Comparison of ENCODE assay signal across 8 mouse cellular contexts in the genomic region with DNA sequence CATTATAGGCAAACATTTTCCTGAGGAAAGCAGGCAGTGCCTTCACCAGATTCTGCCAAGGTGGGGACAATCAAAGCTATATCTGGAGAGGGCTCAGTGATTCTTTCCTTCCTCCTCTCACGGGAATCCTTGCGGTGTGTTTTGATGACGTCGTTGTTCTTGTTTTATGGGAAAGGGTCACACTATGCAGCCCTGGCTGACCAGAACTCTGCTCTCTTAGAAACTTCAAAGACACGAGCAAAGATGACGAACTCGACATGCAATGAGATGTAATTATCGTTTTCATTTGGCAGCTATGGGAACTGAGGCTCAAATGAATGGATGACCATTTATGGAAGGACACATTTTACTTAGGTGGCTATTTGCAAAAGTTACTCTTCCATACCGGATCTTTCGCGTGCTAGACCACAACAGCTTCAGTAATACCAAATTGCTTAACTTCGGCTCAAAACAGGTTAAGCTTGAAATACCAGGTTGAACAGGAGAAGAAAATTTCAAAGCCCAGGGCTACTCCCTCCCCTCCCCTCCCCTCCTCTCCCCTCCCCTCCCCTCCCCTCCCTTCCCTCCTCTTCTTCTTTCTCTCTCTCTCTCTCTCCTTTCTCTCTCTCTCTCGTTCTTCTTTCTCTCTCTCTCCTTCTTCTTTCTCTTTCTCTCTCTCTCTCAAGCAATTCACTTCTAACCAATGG. TPM values are rescaled to one million over a fixed set of nuclear protein-coding genes. Genes with fewer than 3 reads are reported as not detected.
DNase-seq lines count a peak whose midpoint lies in the region; ATAC-seq and TF ChIP-seq lines count a peak whose summit lies in the region.

No protein-coding gene starts in this region.

- no peak for TF ChIP-seq POLR2A in limb, embryonic 14.5 days (IDR thresholded peaks at IDR 0.05; ENCODE audit: borderline replicate concordance, extremely low read depth, insufficient read depth, insufficient read length)

- intact Hi-C loops in heart, postnatal 25 days (cut with DNase I) = no loop called here
- intact Hi-C loops in left cerebral cortex, postnatal 4 days (cut with DNase I) = no loop called here

- H3K9ac ChIP-seq in heart, embryonic 13.5 days = peak overlapping the region; percentile 38
- no peak overlapping the region for H3K9ac ChIP-seq in limb, embryonic 14.5 days (ENCODE audit: low read depth, low read length, severe bottlenecking)

- WGBS in heart, embryonic 13.5 days = 20% methylated on average over 13 of the region's 13 CpGs
- 15% methylated on average over 13 of the region's 13 CpGs for WGBS in limb, embryonic 14.5 days

- peaks cover 17% of the 10 kb centered on the region for H3K4me1 ChIP-seq in heart, embryonic 13.5 days
- no peaks in the 10 kb centered on the region; the same call in 1 of the 2 replicates for H3K4me1 ChIP-seq in limb, embryonic 14.5 days (ENCODE audit: control insufficient read depth, insufficient read depth, low read length)

- H3K9me3 ChIP-seq in heart, embryonic 13.5 days = no peaks in the 10 kb centered on the region
- H3K9me3 ChIP-seq in limb, embryonic 14.5 days (ENCODE audit: control insufficient read depth, low read length) = no peaks in the 10 kb centered on the region

- DNase-seq in heart, postnatal 25 days (ENCODE audit: low spot score) = no peak
- peak; percentile 13 for DNase-seq in thymus, postnatal 4 days
- DNase-seq in thymus, postnatal 0 days (ENCODE audit: low spot score) = no peak
- no peak for DNase-seq in limb, embryonic 14.5 days (ENCODE audit: low spot score)
- no peak for DNase-seq in left cerebral cortex, postnatal 4 days
- DNase-seq in embryo, embryonic 11 days = no peak

- ATAC-seq in heart, embryonic 13.5 days (ENCODE audit: extremely low read depth, insufficient number of reproducible peaks, low FRiP score, low TSS enrichment) = no peak
- ATAC-seq in limb, embryonic 14.5 days (ENCODE audit: low FRiP score, low read depth) = no peak
- no peak for ATAC-seq in CD4-positive, CD25-positive, alpha-beta regulatory T cell, adult 4 months

- no peaks in the 10 kb centered on the region for H3K27me3 ChIP-seq in heart, embryonic 13.5 days (replicated peaks)
- H3K27me3 ChIP-seq in limb, embryonic 14.5 days (ENCODE audit: control insufficient read depth, insufficient read depth, low read length) = no peaks in the 10 kb centered on the region

- peaks cover 25% of the 10 kb centered on the region for H3K36me3 ChIP-seq in heart, embryonic 13.5 days
- peaks cover 20% of the 10 kb centered on the region for H3K36me3 ChIP-seq in limb, embryonic 14.5 days (ENCODE audit: control insufficient read depth, insufficient read depth, low read length)

- no peak overlapping the region for H3K27ac ChIP-seq in heart, embryonic 13.5 days (replicated peaks)
- H3K27ac ChIP-seq in limb, embryonic 14.5 days (replicated peaks; ENCODE audit: low read depth, low read length) = no peak overlapping the region

- H3K4me2 ChIP-seq in heart, embryonic 13.5 days = peak overlapping the region; percentile 67
- peak overlapping the region; percentile 35 for H3K4me2 ChIP-seq in limb, embryonic 14.5 days (replicated peaks; ENCODE audit: low read depth, low read length, severe bottlenecking)

- peak overlapping the region; percentile 45 for H3K4me3 ChIP-seq in heart, embryonic 13.5 days
- H3K4me3 ChIP-seq in limb, embryonic 14.5 days (replicated peaks; ENCODE audit: low read length) = peak overlapping the region; percentile 13

RNA-seq across cellular contexts. Expression of gene Pdik1l, which starts 14.8 kb away (rescaled TPM):
- polyA plus RNA-seq in heart, embryonic 13.5 days (2015; fragmentation: Nextera tagmentation; extraction: Ambion mirVana) = 13.4 and 13.5 TPM in 2 replicates
- total RNA-seq in heart, postnatal 25 days (2021) = 1 to 10 TPM; 5.8 to 8.4 TPM
- 18.3 and 21.9 TPM in 2 replicates for polyA plus RNA-seq in thymus, postnatal 0 days (2015; fragmentation: Nextera tagmentation; extraction: Ambion mirVana)
- polyA plus RNA-seq in limb, embryonic 14.5 days (2012; rRNA removed) = 8.9 and 9.6 TPM in 2 replicates
- polyA plus RNA-seq in limb, embryonic 14.5 days (2014; fragmentation: Nextera tagmentation; extraction: Ambion mirVana) = 18.4 and 20.5 TPM in 2 replicates
- 10 to 100 TPM; 20.7 to 24.2 TPM for polyA plus RNA-seq in CD4-positive, CD25-positive, alpha-beta regulatory T cell, adult 4 months (2017; shearing (Covaris generic))
- 10 to 100 TPM; 36.9 to 39.7 TPM for total RNA-seq in left cerebral cortex, postnatal 4 days (2021)

RNA-seq across cellular contexts. Expression of gene Grrp1, which starts 19.0 kb away (rescaled TPM):
- polyA plus RNA-seq in heart, embryonic 13.5 days (2015; fragmentation: Nextera tagmentation; extraction: Ambion mirVana) = 4.3 and 5.0 TPM in 2 replicates
- 1 to 10 TPM; 6.0 to 7.6 TPM for total RNA-seq in heart, postnatal 25 days (2021)
- polyA plus RNA-seq in thymus, postnatal 0 days (2015; fragmentation: Nextera tagmentation; extraction: Ambion mirVana) = 3.5 and 4.4 TPM in 2 replicates
- polyA plus RNA-seq in limb, embryonic 14.5 days (2012; rRNA removed) = 9.7 and 13.1 TPM in 2 replicates
- polyA plus RNA-seq in limb, embryonic 14.5 days (2014; fragmentation: Nextera tagmentation; extraction: Ambion mirVana) = 5.2 and 5.4 TPM in 2 replicates
- polyA plus RNA-seq in CD4-positive, CD25-positive, alpha-beta regulatory T cell, adult 4 months (2017; shearing (Covaris generic)) = not detected
- total RNA-seq in left cerebral cortex, postnatal 4 days (2021) = 1 to 10 TPM; 7.5 to 8.4 TPM

RNA-seq across cellular contexts. Expression of gene Gm30191, which starts 26.1 kb away (rescaled TPM):
- not detected in 2 replicates for polyA plus RNA-seq in heart, embryonic 13.5 days (2015; fragmentation: Nextera tagmentation; extraction: Ambion mirVana)
- total RNA-seq in heart, postnatal 25 days (2021) = not detected
- polyA plus RNA-seq in thymus, postnatal 0 days (2015; fragmentation: Nextera tagmentation; extraction: Ambion mirVana) = 0.22 TPM in 1 of 2 replicates, not detected in the other
- polyA plus RNA-seq in limb, embryonic 14.5 days (2012; rRNA removed) = not detected in 2 replicates
- polyA plus RNA-seq in limb, embryonic 14.5 days (2014; fragmentation: Nextera tagmentation; extraction: Ambion mirVana) = not detected in 2 replicates
- not detected for polyA plus RNA-seq in CD4-positive, CD25-positive, alpha-beta regulatory T cell, adult 4 months (2017; shearing (Covaris generic))
- not detected for total RNA-seq in left cerebral cortex, postnatal 4 days (2021)

RNA-seq across cellular contexts. Expression of gene Zfp593, which starts 27.5 kb away (rescaled TPM):
- polyA plus RNA-seq in heart, embryonic 13.5 days (2015; fragmentation: Nextera tagmentation; extraction: Ambion mirVana) = 9.2 and 9.9 TPM in 2 replicates
- total RNA-seq in heart, postnatal 25 days (2021) = 1 to 10 TPM; 3.1 to 3.2 TPM
- 27.4 and 28.3 TPM in 2 replicates for polyA plus RNA-seq in thymus, postnatal 0 days (2015; fragmentation: Nextera tagmentation; extraction: Ambion mirVana)
- polyA plus RNA-seq in limb, embryonic 14.5 days (2012; rRNA removed) = 15.8 and 18.1 TPM in 2 replicates
- polyA plus RNA-seq in limb, embryonic 14.5 days (2014; fragmentation: Nextera tagmentation; extraction: Ambion mirVana) = 17.3 and 18.9 TPM in 2 replicates
- 1 to 10 TPM; 4.3 to 6.8 TPM for polyA plus RNA-seq in CD4-positive, CD25-positive, alpha-beta regulatory T cell, adult 4 months (2017; shearing (Covaris generic))
- total RNA-seq in left cerebral cortex, postnatal 4 days (2021) = 10 to 100 TPM; 15.4 to 16.5 TPM

RNA-seq across cellular contexts. Expression of gene E130218I03Rik, which starts 29.4 kb away (rescaled TPM):
- 0.17 and 0.21 TPM in 2 replicates for polyA plus RNA-seq in heart, embryonic 13.5 days (2015; fragmentation: Nextera tagmentation; extraction: Ambion mirVana)
- not detected for total RNA-seq in heart, postnatal 25 days (2021)
- polyA plus RNA-seq in thymus, postnatal 0 days (2015; fragmentation: Nextera tagmentation; extraction: Ambion mirVana) = 0.54 and 0.69 TPM in 2 replicates
- 0.10 TPM in 1 of 2 replicates, not detected in the other for polyA plus RNA-seq in limb, embryonic 14.5 days (2012; rRNA removed)
- 0.67 and 0.76 TPM in 2 replicates for polyA plus RNA-seq in limb, embryonic 14.5 days (2014; fragmentation: Nextera tagmentation; extraction: Ambion mirVana)
- polyA plus RNA-seq in CD4-positive, CD25-positive, alpha-beta regulatory T cell, adult 4 months (2017; shearing (Covaris generic)) = 1 to 10 TPM in 1 of 2 experiments, not detected in 1; 3.7 TPM
- total RNA-seq in left cerebral cortex, postnatal 4 days (2021) = not detected
